Mouse (Mus musculus) intestine, embryonic 16.5 days (tissue): ENCODE results near the gene Grin3b. TPM values are rescaled to one million over a fixed set of nuclear protein-coding genes. Genes with fewer than 3 reads are reported as not detected.

ENCODE experiments used
- ATAC-seq: fragments of 200-750 bp; cut with Nextera tagmentation; 2 replicates; pipeline ENCODE4 v1.8.0; 2017; ENCODE audit warnings: moderate TSS enrichment, moderate library complexity
- H3K27ac ChIP-seq: fragments of 300-500 bp; sonication (generic); 2 replicates; pipeline ENCODE4 v1.5.1; 2014; ENCODE audit warnings: mild to moderate bottlenecking, low read length
- H3K27me3 ChIP-seq: fragments of 300-500 bp; sonication (generic); replicated peaks from 2 replicates; pipeline ENCODE4 v1.6.1; 2014; ENCODE audit warnings: low read length, control low read depth, mixed read lengths; ENCODE audit not compliant: control insufficient read depth, insufficient read depth
- H3K36me3 ChIP-seq: fragments of 300-500 bp; sonication (generic); 2 replicates; pipeline ENCODE4 v1.6.1; 2014; ENCODE audit warnings: low read length, control low read depth; ENCODE audit not compliant: control insufficient read depth, insufficient read depth
- H3K4me1 ChIP-seq: fragments of 300-500 bp; sonication (generic); 2 replicates; pipeline ENCODE4 v1.6.1; 2014; ENCODE audit warnings: low read length, control low read depth, mixed read lengths; ENCODE audit not compliant: control insufficient read depth, insufficient read depth
- H3K4me2 ChIP-seq: fragments of 300-500 bp; sonication (generic); 2 replicates; pipeline ENCODE4 v1.6.1; 2014; ENCODE audit warnings: low read depth, low read length, control low read depth
- H3K4me3 ChIP-seq: fragments of 300-500 bp; sonication (generic); 2 replicates; pipeline ENCODE4 v1.5.1; 2014; ENCODE audit warnings: mild to moderate bottlenecking, low read length
- H3K9ac ChIP-seq: fragments of 300-500 bp; sonication (generic); 2 replicates; pipeline ENCODE4 v1.6.1; 2014; ENCODE audit warnings: low read depth, low read length
- H3K9me3 ChIP-seq: fragments of 300-500 bp; sonication (generic); 2 replicates; pipeline ENCODE4 v1.6.1; 2016; ENCODE audit warnings: low read length, control low read depth; ENCODE audit not compliant: control insufficient read depth
- WGBS: fragments of 180-500 bp; shearing (Covaris S2); extraction: QIAGEN DNeasy Blood & Tissue Kit; methylation state at CpG from one replicate; pipeline ENCODE4 v1.1.7; 2014; 5-methylcytosine and 5-hydroxymethylcytosine counted together
- polyA plus RNA-seq: library from polyadenylated mRNA; unstranded; fragments of >200 nt; fragmentation: Nextera tagmentation; extraction: Ambion mirVana; gene quantifications from 2 replicates; pipeline ENCODE4 v1.2.1, GENCODE M21; 2015

Gene Grin3b
- polyA plus RNA-seq, 1 experiment from 2014 or later, result 0.16 TPM

DNA sequence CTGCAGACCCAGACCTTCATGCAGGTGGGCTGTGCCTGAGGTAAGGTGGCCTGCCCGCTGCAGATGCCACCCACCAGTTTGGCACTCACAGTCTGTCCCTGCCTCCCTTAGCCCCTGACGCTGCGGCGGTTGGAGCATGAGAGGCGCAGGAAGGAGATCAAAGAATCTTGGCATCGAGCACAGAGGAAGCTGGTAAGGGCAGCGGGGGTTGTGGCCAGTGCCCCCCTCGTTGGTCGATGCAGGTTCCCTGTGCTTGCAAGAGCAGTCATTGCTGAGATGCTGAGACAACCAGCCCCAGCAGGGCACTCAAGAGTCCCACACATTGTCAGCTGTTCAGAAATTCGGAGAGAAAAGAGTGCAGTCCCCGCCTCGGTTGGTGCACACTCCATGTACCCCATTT is 51.6 kb downstream of the Grin3b start:
- H3K4me2 ChIP-seq, result no peak overlapping the region
- no peaks in the 10 kb centered on the region for H3K27me3 ChIP-seq
- no peak overlapping the region for H3K4me3 ChIP-seq
- no peaks in the 10 kb centered on the region for H3K9me3 ChIP-seq
- no peak overlapping the region for H3K27ac ChIP-seq
- H3K4me1 ChIP-seq, result peaks cover 22% of the 10 kb centered on the region
- WGBS, result 94% methylated on average over 12 of the region's 12 CpGs
- no peak for ATAC-seq
- no peak overlapping the region for H3K9ac ChIP-seq
- H3K36me3 ChIP-seq, result no peaks in the 10 kb centered on the region

DNA sequence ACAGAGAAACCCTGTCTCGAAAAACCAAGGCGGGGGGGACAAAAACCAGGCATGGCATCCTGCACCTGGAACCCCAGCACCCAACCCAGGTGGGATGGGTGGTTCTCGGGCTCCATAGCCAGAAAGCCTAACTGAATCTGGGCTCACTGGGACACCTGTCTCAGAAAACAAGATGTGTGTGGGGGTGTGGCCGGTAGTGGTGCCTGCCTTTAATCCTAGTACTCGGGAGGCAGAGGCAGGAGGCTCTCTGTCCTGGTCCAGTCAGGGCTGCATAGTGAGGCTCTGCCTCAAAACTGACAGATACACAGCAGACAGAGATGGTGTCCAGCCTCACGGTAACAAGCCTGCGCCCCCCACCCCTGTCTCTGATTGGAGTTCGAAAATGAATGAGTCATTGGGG is 52.3 kb downstream of the Grin3b start:
- no peak overlapping the region for H3K4me2 ChIP-seq
- ATAC-seq, result no peak
- H3K27ac ChIP-seq, result no peak overlapping the region
- no peaks in the 10 kb centered on the region for H3K36me3 ChIP-seq
- H3K4me1 ChIP-seq, result peaks cover 26% of the 10 kb centered on the region
- H3K9me3 ChIP-seq, result no peaks in the 10 kb centered on the region
- WGBS, result 97% methylated on average over 8 of the region's 8 CpGs
- H3K4me3 ChIP-seq, result no peak overlapping the region
- H3K27me3 ChIP-seq, result no peaks in the 10 kb centered on the region
- H3K9ac ChIP-seq, result no peak overlapping the region

DNA sequence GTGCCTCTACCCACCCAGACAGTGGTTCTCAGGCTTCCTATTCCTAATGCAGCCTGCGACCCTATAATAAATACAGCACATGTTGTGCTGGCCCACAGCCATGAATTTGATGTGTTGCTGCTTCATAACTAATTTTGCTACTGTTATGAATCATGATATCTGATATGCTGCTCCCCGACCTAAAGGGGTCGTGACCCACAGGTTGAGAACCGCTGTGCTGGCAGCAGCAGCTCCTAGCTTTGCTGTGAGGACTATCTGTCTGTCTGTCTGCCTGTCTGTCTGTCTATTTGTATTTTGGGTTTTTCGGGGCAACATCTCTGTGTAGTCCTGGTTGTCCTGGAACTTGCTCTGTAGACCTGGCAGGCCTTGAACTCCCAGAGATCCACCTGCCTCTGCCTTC is 53.2 kb downstream of the Grin3b start:
- ATAC-seq, result no peak
- Histone ChIP-seq H3K9me3 (no peaks in the 10 kb centered on the region), H3K27me3 (no peaks in the 10 kb centered on the region), H3K27ac (no peak overlapping the region), H3K4me3 (no peak overlapping the region), H3K4me2 (no peak overlapping the region), H3K36me3 (no peaks in the 10 kb centered on the region), H3K4me1 (peaks cover 27% of the 10 kb centered on the region), H3K9ac (no peak overlapping the region)
- WGBS, result 75% methylated on average over 5 of the region's 5 CpGs

DNA sequence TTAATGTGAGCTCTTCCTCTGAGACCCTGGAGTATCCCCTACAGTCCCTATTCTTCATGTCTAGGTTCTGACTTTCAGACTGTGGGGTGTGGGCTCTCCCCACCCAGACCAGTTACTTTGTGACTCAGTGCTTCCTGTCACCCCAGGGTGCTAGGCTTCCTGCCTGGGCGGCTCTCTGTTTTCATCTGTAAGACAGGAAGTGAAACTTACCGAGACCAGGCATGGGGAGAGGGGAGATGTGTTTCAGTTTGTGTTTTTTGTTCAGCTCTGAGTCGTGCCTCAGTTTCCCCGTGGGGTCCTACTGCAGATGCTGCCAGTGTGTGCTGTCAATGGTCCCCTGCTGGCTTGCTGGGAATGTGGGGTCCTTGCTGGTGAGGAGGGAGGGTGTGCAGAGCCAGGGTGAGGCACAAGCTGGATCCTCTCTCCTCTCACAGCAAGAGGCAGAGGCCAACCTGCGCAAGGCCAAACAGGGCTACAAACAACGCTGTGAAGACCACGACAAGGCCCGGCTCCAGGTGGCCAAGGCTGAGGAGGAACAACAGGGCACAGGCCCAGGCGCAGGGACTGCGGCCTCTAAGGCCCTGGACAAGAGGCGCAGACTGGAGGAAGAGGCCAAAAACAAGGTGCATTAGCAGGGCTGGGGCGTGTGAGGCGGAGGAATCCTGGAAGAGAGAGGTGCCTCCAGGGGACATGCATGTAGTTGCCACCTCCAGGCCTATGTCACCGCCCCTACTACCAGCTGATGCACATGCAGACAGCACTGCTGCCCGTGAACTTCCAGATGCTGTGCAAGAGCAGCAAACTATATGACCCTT is 53.9 kb downstream of the Grin3b start:
- no peak for ATAC-seq
- Histone ChIP-seq H3K9me3 (no peaks in the 10 kb centered on the region), H3K36me3 (no peaks in the 10 kb centered on the region), H3K4me3 (no peak overlapping the region), H3K4me1 (peaks cover 20% of the 10 kb centered on the region), H3K4me2 (no peak overlapping the region), H3K9ac (no peak overlapping the region), H3K27me3 (no peaks in the 10 kb centered on the region), H3K27ac (no peak overlapping the region)
- 78% methylated on average over 15 of the region's 15 CpGs for WGBS

DNA sequence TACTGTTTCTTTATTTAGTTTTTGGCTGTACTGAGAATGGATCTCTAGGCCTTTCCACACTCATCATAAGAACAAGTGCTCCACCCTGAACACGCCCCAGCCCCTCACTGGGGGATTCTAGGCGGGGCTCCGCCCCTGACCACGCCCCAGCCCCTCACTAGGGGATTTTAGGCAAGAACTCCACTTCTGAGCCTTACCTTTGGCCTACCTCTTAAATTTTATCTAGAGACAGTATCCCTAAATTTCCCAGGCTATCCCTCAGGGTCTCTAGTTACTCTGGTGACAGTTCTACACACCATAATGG is 54.5 kb downstream of the Grin3b start:
- H3K4me3 ChIP-seq, result no peak overlapping the region
- WGBS, result 59% methylated on average over 4 of the region's 4 CpGs
- H3K36me3 ChIP-seq, result no peaks in the 10 kb centered on the region
- H3K4me1 ChIP-seq, result peaks cover 17% of the 10 kb centered on the region
- no peaks in the 10 kb centered on the region for H3K27me3 ChIP-seq
- H3K9ac ChIP-seq, result no peak overlapping the region
- ATAC-seq, result no peak
- no peak overlapping the region for H3K27ac ChIP-seq
- no peak overlapping the region for H3K4me2 ChIP-seq
- no peaks in the 10 kb centered on the region for H3K9me3 ChIP-seq

DNA sequence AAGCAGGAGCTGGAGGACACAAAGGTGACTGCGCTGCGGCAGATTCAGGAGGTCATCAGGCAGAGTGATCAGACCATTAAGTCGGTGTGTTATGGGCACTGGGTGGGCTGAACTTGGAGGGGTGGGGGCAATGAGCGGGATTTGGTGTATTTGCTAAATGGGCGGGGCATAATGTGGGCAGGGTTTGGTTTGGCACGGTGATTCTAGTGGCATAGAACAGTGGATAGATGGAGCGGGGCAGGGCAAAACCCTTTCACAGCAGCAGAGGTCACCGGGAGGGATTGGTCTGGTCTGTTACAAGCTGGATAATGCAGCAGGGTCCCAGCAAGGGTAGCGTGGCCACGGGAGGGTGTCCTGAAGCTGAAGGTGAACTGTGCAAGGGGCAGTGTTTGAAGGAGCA is 54.9 kb downstream of the Grin3b start:
- WGBS, result 69% methylated on average over 10 of the region's 10 CpGs
- H3K36me3 ChIP-seq, result no peaks in the 10 kb centered on the region
- peaks cover 16% of the 10 kb centered on the region for H3K4me1 ChIP-seq
- no peaks in the 10 kb centered on the region for H3K9me3 ChIP-seq
- no peak; the same call in 1 of the 2 replicates for ATAC-seq
- no peak overlapping the region for H3K4me3 ChIP-seq
- no peak overlapping the region for H3K4me2 ChIP-seq
- H3K27me3 ChIP-seq, result no peaks in the 10 kb centered on the region
- H3K9ac ChIP-seq, result peak overlapping the region; percentile 17; the same call in 1 of the 2 replicates
- H3K27ac ChIP-seq, result no peak overlapping the region

DNA sequence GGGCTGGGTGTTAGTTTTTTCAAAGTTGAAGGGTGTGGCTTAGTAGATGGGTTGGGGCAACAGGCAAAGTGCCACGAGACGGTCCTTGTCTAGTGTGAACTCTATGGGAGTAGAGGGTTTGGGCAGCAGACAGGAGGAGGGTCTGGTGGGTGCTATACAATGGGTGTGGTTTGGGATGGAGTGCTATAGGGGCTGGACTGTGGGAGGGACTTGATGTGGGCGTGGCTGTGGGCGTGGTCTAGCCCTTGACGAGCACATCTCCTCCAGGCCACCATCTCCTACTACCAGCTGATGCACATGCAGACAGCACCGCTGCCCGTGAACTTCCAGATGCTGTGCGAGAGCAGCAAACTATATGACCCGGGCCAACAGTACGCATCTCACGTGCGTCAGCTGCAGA is 55.4 kb downstream of the Grin3b start:
- no peaks in the 10 kb centered on the region for H3K27me3 ChIP-seq
- H3K36me3 ChIP-seq, result no peaks in the 10 kb centered on the region
- no peaks in the 10 kb centered on the region for H3K9me3 ChIP-seq
- H3K9ac ChIP-seq, result peak overlapping the region; percentile 17; the same call in 1 of the 2 replicates
- no peak overlapping the region for H3K4me2 ChIP-seq
- no peak overlapping the region for H3K27ac ChIP-seq
- peaks cover 13% of the 10 kb centered on the region for H3K4me1 ChIP-seq
- WGBS, result 57% methylated on average over 12 of the region's 12 CpGs
- H3K4me3 ChIP-seq, result no peak overlapping the region
- peak; percentile 26; the same call in 1 of the 2 replicates for ATAC-seq

Other genes with a start within 250 kb of the Grin3b start
- 38.8 and 40.5 TPM in 2 replicates for gene Polrmt, start 224.1 kb upstream of the Grin3b start, polyA plus RNA-seq
- gene Fgf22, start 215.6 kb upstream of the Grin3b start, polyA plus RNA-seq, result 0.26 TPM in 1 of 2 replicates, not detected in the other
- gene Rnf126, start 203.8 kb upstream of the Grin3b start, polyA plus RNA-seq, result 39.7 and 56.6 TPM in 2 replicates
- 15.1 and 16.6 TPM in 2 replicates for gene Fstl3, start 193.4 kb upstream of the Grin3b start, polyA plus RNA-seq
- gene Prss57, start 179.8 kb upstream of the Grin3b start, polyA plus RNA-seq, result 0.07 and 0.11 TPM in 2 replicates
- 44.1 and 44.8 TPM in 2 replicates for gene Palm, start 177.1 kb upstream of the Grin3b start, polyA plus RNA-seq
- gene Misp, start 149.7 kb upstream of the Grin3b start, polyA plus RNA-seq, result 204 and 210 TPM in 2 replicates
- 295 and 302 TPM in 2 replicates for gene Ptbp1, start 116.3 kb upstream of the Grin3b start, polyA plus RNA-seq
- 2.7 and 2.8 TPM in 2 replicates for gene Prtn3, start 96.2 kb upstream of the Grin3b start, polyA plus RNA-seq
- 25.5 and 28.2 TPM in 2 replicates for gene Plppr3, start 96.1 kb upstream of the Grin3b start, polyA plus RNA-seq
- gene Elane, start 84.5 kb upstream of the Grin3b start, polyA plus RNA-seq, result 0.42 and 2.4 TPM in 2 replicates
- gene Cfd, start 79.9 kb upstream of the Grin3b start, polyA plus RNA-seq, result not detected in 2 replicates
- 34.1 and 37.2 TPM in 2 replicates for gene Med16, start 61.8 kb upstream of the Grin3b start, polyA plus RNA-seq
- gene Gm26602, start 59.9 kb upstream of the Grin3b start, polyA plus RNA-seq, result 2.1 and 7.8 TPM in 2 replicates
- 0.68 and 0.69 TPM in 2 replicates for gene Kiss1r, start 53.7 kb upstream of the Grin3b start, polyA plus RNA-seq
- gene R3hdm4, start 49.5 kb upstream of the Grin3b start, polyA plus RNA-seq, result 105 and 116 TPM in 2 replicates
- gene Arid3a, start 43.7 kb upstream of the Grin3b start, polyA plus RNA-seq, result 19.4 and 22.1 TPM in 2 replicates
- 86.2 and 96.6 TPM in 2 replicates for gene Wdr18, start 10.6 kb upstream of the Grin3b start, polyA plus RNA-seq
- 7.0 and 9.7 TPM in 2 replicates for gene Tmem259, start 13.6 kb downstream of the Grin3b start, polyA plus RNA-seq
- 226 and 245 TPM in 2 replicates for gene Cnn2, start 17.9 kb downstream of the Grin3b start, polyA plus RNA-seq
- 3.3 and 3.4 TPM in 2 replicates for gene Abca7, start 25.8 kb downstream of the Grin3b start, polyA plus RNA-seq
- 6.0 and 7.3 TPM in 2 replicates for gene Arhgap45, start 45.9 kb downstream of the Grin3b start, polyA plus RNA-seq
- 190 and 212 TPM in 2 replicates for gene Polr2e, start 69.1 kb downstream of the Grin3b start, polyA plus RNA-seq
- 942 and 972 TPM in 2 replicates for gene Gpx4, start 76.5 kb downstream of the Grin3b start, polyA plus RNA-seq
- gene Sbno2, start 134.9 kb downstream of the Grin3b start, polyA plus RNA-seq, result 13.4 and 14.3 TPM in 2 replicates
- gene Stk11, start 145.1 kb downstream of the Grin3b start, polyA plus RNA-seq, result 13.8 and 15.7 TPM in 2 replicates
- gene Atp5d, start 167.9 kb downstream of the Grin3b start, polyA plus RNA-seq, result 846 and 854 TPM in 2 replicates
- 5.1 TPM in 2 replicates for gene Cbarp, start 170.1 kb downstream of the Grin3b start, polyA plus RNA-seq
- 8.8 and 10.3 TPM in 2 replicates for gene Midn, start 177.6 kb downstream of the Grin3b start, polyA plus RNA-seq
- gene Cirbp, start 195.3 kb downstream of the Grin3b start, polyA plus RNA-seq, result 53.2 and 62.6 TPM in 2 replicates
- gene 1600002K03Rik, start 202.2 kb downstream of the Grin3b start, polyA plus RNA-seq, result 23.6 TPM in 2 replicates
- gene Efna2, start 208.8 kb downstream of the Grin3b start, polyA plus RNA-seq, result 7.4 and 8.1 TPM in 2 replicates